Mouse (Mus musculus) intestine, postnatal 0 days (tissue): Measurements from ENCODE around the gene Clpx. TPM values are rescaled to one million over a fixed set of nuclear protein-coding genes. Genes with fewer than 3 reads are reported as not detected.

ENCODE experiments used
- ATAC-seq: fragments of 200-750 bp; cut with Nextera tagmentation; 2 replicates; pipeline ENCODE4 v1.8.0; 2017; ENCODE audit warnings: mild to moderate bottlenecking, moderate TSS enrichment, moderate library complexity
- H3K27ac ChIP-seq: fragments of 300-500 bp; sonication (generic); 2 replicates; pipeline ENCODE4 v1.5.1; 2014; ENCODE audit warnings: mild to moderate bottlenecking, low read depth, low read length, moderate library complexity
- H3K27me3 ChIP-seq: fragments of 300-500 bp; sonication (generic); replicated peaks from 2 replicates; pipeline ENCODE4 v1.6.1; 2014; ENCODE audit warnings: low read length, mixed read lengths; ENCODE audit not compliant: control insufficient read depth, insufficient read depth
- H3K36me3 ChIP-seq: fragments of 300-500 bp; sonication (generic); 2 replicates; pipeline ENCODE4 v1.6.1; 2014; ENCODE audit warnings: mild to moderate bottlenecking, moderate library complexity; ENCODE audit not compliant: control insufficient read depth, insufficient read depth
- H3K4me1 ChIP-seq: fragments of 300-500 bp; sonication (generic); replicated peaks from 2 replicates; pipeline ENCODE4 v1.6.1; 2014; ENCODE audit warnings: antibody characterized with exemption, low read length, mixed read lengths; ENCODE audit not compliant: control insufficient read depth, insufficient read depth
- H3K4me2 ChIP-seq: fragments of 300-500 bp; sonication (generic); replicated peaks from 2 replicates; pipeline ENCODE4 v1.6.1; 2014; ENCODE audit warnings: low read depth, mild to moderate bottlenecking, moderate library complexity
- H3K4me3 ChIP-seq: fragments of 300-500 bp; sonication (generic); 2 replicates; pipeline ENCODE4 v1.5.1; 2014; ENCODE audit warnings: low read depth, low read length
- H3K9ac ChIP-seq: fragments of 300-500 bp; sonication (generic); 2 replicates; pipeline ENCODE4 v1.6.1; 2014; ENCODE audit warnings: mild to moderate bottlenecking, low read depth, low read length
- H3K9me3 ChIP-seq: fragments of 300-500 bp; sonication (generic); 2 replicates; pipeline ENCODE4 v1.6.1; 2016; ENCODE audit warnings: mixed run types; ENCODE audit not compliant: control insufficient read depth
- CTCF ChIP-seq: sonication (generic); IDR thresholded peaks from 2 replicates; pipeline ENCODE4 v1.5.1; 2016; ENCODE audit warnings: low read depth, mild to moderate bottlenecking, control low read depth, antibody characterized with exemption, moderate library complexity
- WGBS: fragments of 180-500 bp; shearing (Covaris S2); extraction: QIAGEN DNeasy Blood & Tissue Kit; methylation state at CpG from one replicate; pipeline ENCODE4 v1.1.7; 2014; 5-methylcytosine and 5-hydroxymethylcytosine counted together
- polyA plus RNA-seq: library from polyadenylated mRNA; unstranded; fragments of >200 nt; fragmentation: Nextera tagmentation; extraction: Ambion mirVana; gene quantifications from 2 replicates; pipeline ENCODE4 v1.2.1, GENCODE M21; 2015

The Clpx gene
- polyA plus RNA-seq, 1 experiment from 2014 or later = 28.2 TPM

GRCm38 (mm10) chr9:65365721-65366120, 71.7 kb downstream of the Clpx start:
- TF ChIP-seq CTCF = no peak
- H3K27ac ChIP-seq = no peak overlapping the region
- H3K36me3 ChIP-seq = peaks cover 6% of the 10 kb centered on the region
- WGBS = 82% methylated on average over 7 of the region's 7 CpGs
- no peaks in the 10 kb centered on the region for H3K4me1 ChIP-seq
- H3K4me3 ChIP-seq = no peak overlapping the region
- no peaks in the 10 kb centered on the region for H3K27me3 ChIP-seq
- H3K9me3 ChIP-seq = no peaks in the 10 kb centered on the region
- no peak overlapping the region for H3K4me2 ChIP-seq
- H3K9ac ChIP-seq = no peak overlapping the region
- no peak for ATAC-seq

GRCm38 (mm10) chr9:65371756-65372155, 77.7 kb downstream of the Clpx start:
- no peaks in the 10 kb centered on the region for H3K36me3 ChIP-seq
- ATAC-seq = no peak; the same call in 1 of the 2 replicates
- no peaks in the 10 kb centered on the region for H3K4me1 ChIP-seq
- no peak for TF ChIP-seq CTCF
- H3K9me3 ChIP-seq = no peaks in the 10 kb centered on the region
- no peaks in the 10 kb centered on the region for H3K27me3 ChIP-seq
- no peak overlapping the region for H3K27ac ChIP-seq
- no peak overlapping the region for H3K4me3 ChIP-seq
- WGBS = 81% methylated on average over 24 of the region's 24 CpGs
- H3K4me2 ChIP-seq = no peak overlapping the region
- H3K9ac ChIP-seq = no peak overlapping the region

- H3K27ac ChIP-seq = no peak overlapping the region
- no peaks in the 10 kb centered on the region for H3K9me3 ChIP-seq
- no peak overlapping the region for H3K4me3 ChIP-seq
- no peaks in the 10 kb centered on the region for H3K36me3 ChIP-seq
- no peaks in the 10 kb centered on the region for H3K4me1 ChIP-seq
- WGBS = 67% methylated on average over 4 of the region's 4 CpGs
- no peak for ATAC-seq
- no peaks in the 10 kb centered on the region for H3K27me3 ChIP-seq
- H3K9ac ChIP-seq = no peak overlapping the region
- H3K4me2 ChIP-seq = no peak overlapping the region
- TF ChIP-seq CTCF = peak; percentile 76
These were observed 78.4 kb downstream of the Clpx start for GRCm38 (mm10) chr9:65372449-65372848.

GRCm38 (mm10) chr9:65374468-65375162, 80.6 kb downstream of the Clpx start:
- no peaks in the 10 kb centered on the region for H3K9me3 ChIP-seq
- H3K4me3 ChIP-seq = no peak overlapping the region
- H3K27me3 ChIP-seq = no peaks in the 10 kb centered on the region
- H3K36me3 ChIP-seq = no peaks in the 10 kb centered on the region
- no peak for ATAC-seq
- TF ChIP-seq CTCF = no peak
- WGBS = 91% methylated on average over 5 of the region's 5 CpGs
- H3K27ac ChIP-seq = no peak overlapping the region
- no peak overlapping the region for H3K4me2 ChIP-seq
- no peaks in the 10 kb centered on the region for H3K4me1 ChIP-seq
- no peak overlapping the region for H3K9ac ChIP-seq

GRCm38 (mm10) chr9:65375163-65375934, 81.3 kb downstream of the Clpx start:
- Histone ChIP-seq H3K36me3 (no peaks in the 10 kb centered on the region), H3K27ac (no peak overlapping the region), H3K4me1 (no peaks in the 10 kb centered on the region), H3K4me2 (no peak overlapping the region), H3K27me3 (no peaks in the 10 kb centered on the region), H3K4me3 (no peak overlapping the region), H3K9ac (no peak overlapping the region), H3K9me3 (no peaks in the 10 kb centered on the region)
- 0 out of 2 replicates have a peak, but pooled peaks have one; percentile 12 for TF ChIP-seq CTCF
- 81% methylated on average over 9 of the region's 9 CpGs for whole genome bisulfite sequencing
- ATAC-seq = no peak

Other genes with a start within 250 kb of the Clpx start
- 4.1 and 4.5 TPM in 2 replicates for gene Igdcc4, start 192.8 kb upstream of the Clpx start, polyA plus RNA-seq
- gene Igdcc3, start 153.1 kb upstream of the Clpx start, polyA plus RNA-seq = 0.22 TPM in 2 replicates
- gene Parp16, start 98.9 kb upstream of the Clpx start, polyA plus RNA-seq = 9.9 and 10.5 TPM in 2 replicates
- gene Cilp, start 29.1 kb upstream of the Clpx start, polyA plus RNA-seq = 0.43 TPM in 2 replicates
- 6.5 and 7.7 TPM in 2 replicates for gene Pdcd7, start 51.8 kb downstream of the Clpx start, polyA plus RNA-seq
- gene Ubap1l, start 66.8 kb downstream of the Clpx start, polyA plus RNA-seq = 0.14 and 0.21 TPM in 2 replicates
- gene Kbtbd13, start 97.4 kb downstream of the Clpx start, polyA plus RNA-seq = 3.9 and 5.0 TPM in 2 replicates
- 5.4 and 6.2 TPM in 2 replicates for gene Rasl12, start 104.2 kb downstream of the Clpx start, polyA plus RNA-seq
- 261 and 305 TPM in 2 replicates for gene Slc51b, start 128.7 kb downstream of the Clpx start, polyA plus RNA-seq
- 14.8 and 15.7 TPM in 2 replicates for gene Mtfmt, start 141.5 kb downstream of the Clpx start, polyA plus RNA-seq
- gene Spg21, start 166.7 kb downstream of the Clpx start, polyA plus RNA-seq = 85.8 and 86.3 TPM in 2 replicates
- not detected in 2 replicates for gene Ankdd1a, start 225.9 kb downstream of the Clpx start, polyA plus RNA-seq